Mouse (Mus musculus): ENCODE data around the gene Paqr3.

DNA sequence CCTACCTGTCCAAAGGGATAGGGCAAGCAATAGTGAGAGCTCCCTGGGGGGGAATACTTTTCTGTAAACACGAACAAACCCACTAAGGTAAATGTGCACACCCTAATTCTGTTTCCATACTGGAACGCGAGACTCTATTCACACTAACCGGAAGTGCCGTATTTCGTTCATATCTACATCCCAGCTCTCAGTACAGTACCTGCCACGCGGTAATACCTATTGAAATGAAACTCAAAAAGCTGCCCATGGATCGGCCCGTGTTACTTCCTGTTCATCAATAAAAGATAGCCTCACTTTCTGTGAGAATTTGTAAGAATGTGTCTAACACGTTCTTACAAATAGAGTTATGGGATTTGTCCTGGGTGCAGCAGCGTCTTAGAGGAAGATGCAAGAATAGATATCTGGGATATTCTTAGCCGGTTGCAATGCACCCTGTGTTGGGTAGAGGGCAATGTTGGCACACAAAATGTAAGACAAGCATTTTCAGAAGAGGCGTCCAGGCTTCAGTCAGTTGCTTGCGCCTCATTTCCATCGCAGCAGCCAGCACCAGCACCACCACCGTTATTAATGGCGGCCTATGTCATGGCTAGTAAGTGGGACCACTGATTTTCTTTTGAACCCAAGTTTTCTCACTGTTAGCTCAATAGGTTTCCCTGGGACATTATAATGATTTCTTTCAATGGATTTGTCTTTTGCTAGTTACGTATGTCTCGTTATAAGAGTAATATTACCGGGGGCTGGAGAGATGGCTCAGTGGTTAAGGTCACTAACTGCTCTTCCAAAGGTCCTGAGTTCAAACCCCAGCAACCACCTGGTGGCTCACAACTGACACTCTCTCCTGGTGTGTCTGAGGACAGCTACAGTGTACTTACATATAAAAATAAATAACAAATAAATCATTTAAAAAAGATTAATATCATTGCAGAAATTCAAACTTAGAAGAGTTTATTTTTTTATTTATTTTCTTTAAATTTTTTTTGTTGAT, 17.1 kb upstream of the Paqr3 start:
- TF ChIP-seq CTCF (IDR thresholded peaks at IDR 0.05; ENCODE audit: borderline replicate concordance, insufficient read depth, low read depth, low read length) = peak; percentile 82
- no peak for TF ChIP-seq POLR2A (IDR thresholded peaks at IDR 0.05; ENCODE audit: borderline replicate concordance, insufficient read depth, low read length)

All from cerebellum, adult 2 months (tissue).